Mouse (Mus musculus): ENCODE results near the gene Tm9sf3.
A peak's percentile ranks its signal among the peaks of the same experiment; 100 is the strongest.

Tm9sf3 gene

GRCm38 (mm10) chr19:41260736-41261135, 3.1 kb downstream of the Tm9sf3 start:
- no peak for DNase-seq

GRCm38 (mm10) chr19:41259256-41259655, 4.5 kb downstream of the Tm9sf3 start:
- DNase-seq: no peak

- peak; percentile 17 for DNase-seq
These were observed 5.1 kb downstream of the Tm9sf3 start for GRCm38 (mm10) chr19:41258707-41259106.

GRCm38 (mm10) chr19:41254584-41254983, 9.2 kb downstream of the Tm9sf3 start:
- DNase-seq: no peak

GRCm38 (mm10) chr19:41248968-41249367, 14.8 kb downstream of the Tm9sf3 start:
- DNase-seq: no peak

- no peak for DNase-seq
These were observed 15.5 kb downstream of the Tm9sf3 start for GRCm38 (mm10) chr19:41248271-41248670.

GRCm38 (mm10) chr19:41246271-41246670, 17.5 kb downstream of the Tm9sf3 start:
- no peak for DNase-seq

GRCm38 (mm10) chr19:41244581-41244980, 19.2 kb downstream of the Tm9sf3 start:
- peak; percentile 64 for DNase-seq

- DNase-seq: no peak
These were observed 21.8 kb downstream of the Tm9sf3 start for GRCm38 (mm10) chr19:41241997-41242396.

- no peak for DNase-seq
These were observed 30.1 kb downstream of the Tm9sf3 start for GRCm38 (mm10) chr19:41233698-41234097.

GRCm38 (mm10) chr19:41208326-41208725, 55.5 kb downstream of the Tm9sf3 start:
- no peak for DNase-seq

GRCm38 (mm10) chr19:41206811-41207344, 56.9 kb downstream of the Tm9sf3 start, which contains the start of gene Tll2:
Gene Tll2, minus strand, starts transcription at chr19:41206835.
- peak; percentile 35 for DNase-seq

- no peak for DNase-seq
These were observed 57.6 kb downstream of the Tm9sf3 start for GRCm38 (mm10) chr19:41206041-41206810.

GRCm38 (mm10) chr19:41204159-41205081, 59.4 kb downstream of the Tm9sf3 start:
- DNase-seq: no peak

GRCm38 (mm10) chr19:41197606-41198005, 66.2 kb downstream of the Tm9sf3 start:
- peak; percentile 35 for DNase-seq

- no peak for DNase-seq
These were observed 70.4 kb downstream of the Tm9sf3 start for GRCm38 (mm10) chr19:41193379-41193778.

GRCm38 (mm10) chr19:41192953-41193352, 70.8 kb downstream of the Tm9sf3 start:
- no peak for DNase-seq

GRCm38 (mm10) chr19:41191724-41192123, 72.1 kb downstream of the Tm9sf3 start:
- no peak for DNase-seq

- DNase-seq: no peak
These were observed 72.8 kb downstream of the Tm9sf3 start for GRCm38 (mm10) chr19:41190876-41191434.

- no peak for DNase-seq
These were observed 86.5 kb downstream of the Tm9sf3 start for GRCm38 (mm10) chr19:41177331-41177730.

GRCm38 (mm10) chr19:41176881-41177280, 86.9 kb downstream of the Tm9sf3 start:
- no peak for DNase-seq

GRCm38 (mm10) chr19:41165914-41166235, 97.9 kb downstream of the Tm9sf3 start:
- no peak for DNase-seq
